Mouse (Mus musculus): ENCODE measurements around the gene Fnbp1. TPM values are rescaled to one million over a fixed set of nuclear protein-coding genes. Genes with fewer than 3 reads are reported as not detected.

Gene Fnbp1
- total RNA-seq, 2 experiments from 2014 or later = 48.6 to 60.9 TPM

- DNase-seq = no peak
- intact Hi-C loops (cut with DNase I) = no loop called here
These were observed 38.5 kb downstream of the Fnbp1 start for GRCm38 (mm10) chr2:31103321-31103720.

- DNase-seq = no peak
- intact Hi-C loops (cut with DNase I) = no loop called here
These were observed 40.5 kb downstream of the Fnbp1 start for GRCm38 (mm10) chr2:31101285-31101684.

- intact Hi-C loops (cut with DNase I) = no loop called here
- no peak for DNase-seq
These were observed 42.7 kb downstream of the Fnbp1 start for GRCm38 (mm10) chr2:31099079-31099478.

- intact Hi-C loops (cut with DNase I) = no loop called here
- DNase-seq = no peak
These were observed 43.2 kb downstream of the Fnbp1 start for GRCm38 (mm10) chr2:31098616-31099015.

GRCm38 (mm10) chr2:31097276-31097675 lies 44.5 kb downstream of the Fnbp1 start:
- DNase-seq = no peak
- intact Hi-C loops (cut with DNase I) = no loop called here

GRCm38 (mm10) chr2:31096119-31096518 lies 45.7 kb downstream of the Fnbp1 start:
- no peak for DNase-seq
- intact Hi-C loops (cut with DNase I) = no loop called here

GRCm38 (mm10) chr2:31094565-31094964 lies 47.2 kb downstream of the Fnbp1 start:
- no peak for DNase-seq
- intact Hi-C loops (cut with DNase I) = no loop called here

GRCm38 (mm10) chr2:31092939-31093338 lies 48.9 kb downstream of the Fnbp1 start:
- no peak for DNase-seq
- intact Hi-C loops (cut with DNase I) = no loop called here

GRCm38 (mm10) chr2:31091182-31091581 lies 50.6 kb downstream of the Fnbp1 start:
- intact Hi-C loops (cut with DNase I) = no loop called here
- DNase-seq = no peak

GRCm38 (mm10) chr2:31089607-31090006 lies 52.2 kb downstream of the Fnbp1 start:
- DNase-seq = no peak
- intact Hi-C loops (cut with DNase I) = no loop called here

GRCm38 (mm10) chr2:31088871-31089270 lies 52.9 kb downstream of the Fnbp1 start:
- intact Hi-C loops (cut with DNase I) = no loop called here
- no peak for DNase-seq

GRCm38 (mm10) chr2:31087663-31088661 lies 53.8 kb downstream of the Fnbp1 start:
- intact Hi-C loops (cut with DNase I) = no loop called here
- DNase-seq = peak; percentile 63 to 75

- intact Hi-C loops (cut with DNase I) = no loop called here
- DNase-seq = peak in 1 of 2 experiments; percentile 32
These were observed 54.7 kb downstream of the Fnbp1 start for GRCm38 (mm10) chr2:31087085-31087484.

GRCm38 (mm10) chr2:31086543-31086942 lies 55.3 kb downstream of the Fnbp1 start:
- DNase-seq = no peak
- intact Hi-C loops (cut with DNase I) = no loop called here

- intact Hi-C loops (cut with DNase I) = no loop called here
- no peak for DNase-seq
These were observed 57.5 kb downstream of the Fnbp1 start for GRCm38 (mm10) chr2:31084169-31084850.

- intact Hi-C loops (cut with DNase I) = no loop called here
- DNase-seq = no peak
These were observed 58.4 kb downstream of the Fnbp1 start for GRCm38 (mm10) chr2:31083372-31083771.

GRCm38 (mm10) chr2:31082639-31083038 lies 59.2 kb downstream of the Fnbp1 start:
- intact Hi-C loops (cut with DNase I) = no loop called here
- DNase-seq = no peak

GRCm38 (mm10) chr2:31081349-31081748 lies 60.5 kb downstream of the Fnbp1 start:
- intact Hi-C loops (cut with DNase I) = no loop called here
- DNase-seq = no peak

- no peak for DNase-seq
- intact Hi-C loops (cut with DNase I) = no loop called here
These were observed 62.7 kb downstream of the Fnbp1 start for GRCm38 (mm10) chr2:31079117-31079516.

GRCm38 (mm10) chr2:31077574-31077973 lies 64.2 kb downstream of the Fnbp1 start:
- intact Hi-C loops (cut with DNase I) = no loop called here
- DNase-seq = no peak

- intact Hi-C loops (cut with DNase I) = no loop called here
- DNase-seq = no peak
These were observed 65.3 kb downstream of the Fnbp1 start for GRCm38 (mm10) chr2:31076351-31077140.

All from heart, postnatal 10 days (tissue).